Mouse (Mus musculus): ENCODE measurements around the gene Cyld. TPM values are rescaled to one million over a fixed set of nuclear protein-coding genes. Genes with fewer than 3 reads are reported as not detected.
"Not testable (repeated sequence)": the region's sequence is repeated elsewhere in the genome, so short reads cannot be mapped to it uniquely, and the experiment has no call there.

Cyld gene
- polyA plus RNA-seq, 1 experiment from 2014 or later: 15.5 TPM

DNA sequence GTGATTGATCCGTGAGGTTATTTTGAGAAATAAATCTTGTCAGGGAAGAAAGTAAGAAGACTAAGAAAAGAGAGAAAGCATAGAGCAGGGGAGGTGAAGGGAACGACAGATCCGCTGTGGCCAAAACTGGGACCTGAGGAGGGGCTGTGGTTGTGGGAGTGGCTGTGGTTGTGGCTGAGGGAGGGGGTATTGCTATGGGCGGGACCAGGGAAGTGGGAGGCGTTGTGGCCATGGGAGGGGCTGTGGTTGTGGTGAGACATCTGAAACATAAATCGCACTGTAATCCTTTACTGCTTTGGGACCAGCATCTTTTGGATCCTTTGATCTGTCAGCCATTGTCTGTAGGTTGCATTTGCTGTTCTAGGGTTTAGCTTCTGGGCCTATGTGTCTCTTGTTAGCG, 74.4 kb downstream of the Cyld start:
- Histone ChIP-seq H3K27ac (replicated peaks) (no peak overlapping the region), H3K27me3 (no peaks in the 10 kb centered on the region), H3K9me3 (peaks cover 5% of the 10 kb centered on the region; the same call in 1 of the 2 replicates), H3K4me2 (no peak overlapping the region), H3K9ac (no peak overlapping the region), H3K36me3 (no peaks in the 10 kb centered on the region), H3K4me3 (no peak overlapping the region), H3K4me1 (replicated peaks) (peaks cover 27% of the 10 kb centered on the region)
- WGBS: 68% methylated on average over 7 of the region's 7 CpGs
- ATAC-seq (ENCODE audit: low read depth): no peak

DNA sequence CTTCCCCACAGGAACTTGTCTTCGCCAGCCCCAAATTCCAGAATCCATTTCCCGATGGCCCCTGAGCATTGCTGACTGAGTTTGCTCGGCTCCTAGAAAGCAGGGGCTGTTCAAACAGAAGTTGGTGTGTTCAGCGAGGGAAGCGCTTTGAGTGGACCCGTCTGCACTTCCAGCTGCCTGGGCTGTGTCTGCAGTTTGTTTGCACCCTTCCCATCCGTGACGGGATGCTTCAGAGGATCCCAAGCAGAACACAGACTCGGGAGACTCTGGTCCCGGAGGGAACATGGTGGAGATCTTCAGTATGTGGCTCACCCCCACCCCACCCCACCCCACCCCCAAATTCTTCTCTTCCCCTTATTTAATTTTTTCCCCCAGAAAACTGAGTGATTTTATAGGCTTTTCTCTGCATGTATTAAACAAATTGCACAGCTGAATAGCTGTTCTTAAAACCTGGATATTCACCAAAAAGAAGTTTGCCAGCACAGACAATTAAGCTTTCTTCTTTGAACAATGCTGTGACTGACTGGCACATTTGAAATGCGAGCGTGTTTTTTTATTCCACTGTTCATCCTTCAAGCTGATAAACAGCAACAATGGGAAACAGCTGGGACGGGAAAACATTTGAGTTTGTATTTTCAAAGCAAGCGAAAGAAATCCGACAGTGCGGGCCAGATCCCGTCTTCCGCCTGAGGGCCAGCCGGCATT, 77.9 kb downstream of the Cyld start:
- Histone ChIP-seq H3K4me3 (no peak overlapping the region), H3K9me3 (peaks cover 5% of the 10 kb centered on the region; the same call in 1 of the 2 replicates), H3K27ac (replicated peaks) (no peak overlapping the region), H3K9ac (no peak overlapping the region), H3K4me2 (peak overlapping the region; percentile 13; the same call in 1 of the 2 replicates), H3K4me1 (replicated peaks) (peaks cover 27% of the 10 kb centered on the region), H3K27me3 (no peaks in the 10 kb centered on the region), H3K36me3 (no peaks in the 10 kb centered on the region)
- no peak for ATAC-seq (ENCODE audit: low read depth)
- WGBS: 46% methylated on average over 19 of the region's 19 CpGs

GRCm38 (mm10) chr8:88775298-88775646, 78.4 kb downstream of the Cyld start:
- 64% methylated on average over 7 of the region's 7 CpGs for WGBS
- Histone ChIP-seq H3K36me3 (no peaks in the 10 kb centered on the region), H3K27ac (replicated peaks) (0 out of 2 replicates have a peak overlapping the region, but pooled peaks have one; percentile 28), H3K4me3 (no peak overlapping the region), H3K4me1 (replicated peaks) (peaks cover 27% of the 10 kb centered on the region), H3K4me2 (peak overlapping the region; percentile 13; the same call in 1 of the 2 replicates), H3K9me3 (peaks cover 2% of the 10 kb centered on the region; the same call in 1 of the 2 replicates), H3K27me3 (no peaks in the 10 kb centered on the region), H3K9ac (no peak overlapping the region)
- ATAC-seq (ENCODE audit: low read depth): no peak

- H3K27ac ChIP-seq (replicated peaks): no peak overlapping the region
- no peak for ATAC-seq (ENCODE audit: low read depth)
- WGBS: 81% methylated on average over 3 of the region's 3 CpGs
Observed at GRCm38 (mm10) chr8:88780142-88780541, 83.3 kb downstream of the Cyld start.

GRCm38 (mm10) chr8:88781283-88781682, 84.5 kb downstream of the Cyld start:
- Histone ChIP-seq H3K4me1 (replicated peaks) (no peaks in the 10 kb centered on the region), H3K9ac (no peak overlapping the region), H3K27me3 (no peaks in the 10 kb centered on the region; the same call in 1 of the 2 replicates), H3K36me3 (no peaks in the 10 kb centered on the region), H3K27ac (replicated peaks) (no peak overlapping the region), H3K4me2 (no peak overlapping the region), H3K4me3 (no peak overlapping the region), H3K9me3 (no peaks in the 10 kb centered on the region)
- ATAC-seq (ENCODE audit: low read depth): no peak
- 80% methylated on average over 5 of the region's 5 CpGs for WGBS

More at GRCm38 (mm10) chr8:88780142-88780541, 83.3 kb downstream of the Cyld start:
- H3K4me3 ChIP-seq: no peak overlapping the region
- no peak overlapping the region for H3K9ac ChIP-seq
- H3K9me3 ChIP-seq: no peaks in the 10 kb centered on the region
- no peak overlapping the region for H3K4me2 ChIP-seq
- peaks cover 11% of the 10 kb centered on the region for H3K4me1 ChIP-seq (replicated peaks)
- H3K27me3 ChIP-seq: no peaks in the 10 kb centered on the region; the same call in 1 of the 2 replicates
- no peaks in the 10 kb centered on the region for H3K36me3 ChIP-seq

GRCm38 (mm10) chr8:88783722-88784121, 86.9 kb downstream of the Cyld start:
- no peak overlapping the region for H3K4me3 ChIP-seq
- no peak overlapping the region for H3K4me2 ChIP-seq
- no peaks in the 10 kb centered on the region for H3K9me3 ChIP-seq
- no peaks in the 10 kb centered on the region; the same call in 1 of the 2 replicates for H3K27me3 ChIP-seq
- 68% methylated on average over 1 of the region's 1 CpGs for WGBS
- ATAC-seq (ENCODE audit: low read depth): no peak
- no peak overlapping the region for H3K9ac ChIP-seq
- no peaks in the 10 kb centered on the region for H3K36me3 ChIP-seq
- H3K4me1 ChIP-seq (replicated peaks): no peaks in the 10 kb centered on the region
- H3K27ac ChIP-seq (replicated peaks): no peak overlapping the region

- H3K36me3 ChIP-seq; H3K4me3 ChIP-seq; H3K27ac ChIP-seq (replicated peaks); H3K4me1 ChIP-seq (replicated peaks); H3K9me3 ChIP-seq; H3K9ac ChIP-seq; H3K27me3 ChIP-seq; H3K4me2 ChIP-seq; ATAC-seq (ENCODE audit: low read depth): not testable (repeated sequence)
- 72% methylated on average over 3 of the region's 3 CpGs for WGBS
Observed at GRCm38 (mm10) chr8:88788335-88788734, 91.5 kb downstream of the Cyld start.

DNA sequence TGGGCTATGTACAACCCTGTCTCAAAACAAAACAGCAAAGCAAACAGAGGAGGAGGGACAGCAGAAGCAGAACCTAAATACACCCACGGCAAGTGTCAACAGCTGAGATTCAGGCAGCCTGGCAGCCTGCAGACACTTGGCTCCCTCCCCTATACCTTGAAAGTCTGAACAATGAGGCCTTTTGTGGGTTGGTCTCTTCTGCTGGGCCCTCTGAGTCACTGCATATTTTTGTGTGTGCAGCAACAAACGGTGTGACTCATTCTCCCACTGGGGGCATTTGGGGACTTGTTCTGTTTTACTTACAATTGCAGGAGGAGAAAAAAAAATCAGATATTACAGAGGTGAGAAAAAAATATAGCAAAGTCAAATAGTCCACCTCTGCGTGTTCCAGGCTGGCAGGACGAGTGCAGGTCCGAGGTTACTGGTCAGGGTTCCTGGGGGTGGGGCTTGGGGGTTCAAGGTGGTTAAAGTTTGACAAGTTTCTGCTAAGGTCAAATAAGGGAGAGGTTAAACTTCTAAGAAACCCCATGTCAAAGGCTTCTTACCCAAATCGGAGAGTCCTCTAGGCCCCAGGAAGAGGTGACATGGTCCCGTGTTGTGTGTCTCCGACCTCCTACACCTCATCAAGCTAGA, 96.0 kb downstream of the Cyld start:
- no peak for ATAC-seq (ENCODE audit: low read depth)
- Histone ChIP-seq H3K36me3 (no peaks in the 10 kb centered on the region), H3K4me2 (no peak overlapping the region), H3K9me3 (no peaks in the 10 kb centered on the region), H3K4me1 (replicated peaks) (peaks cover 22% of the 10 kb centered on the region), H3K9ac (no peak overlapping the region), H3K4me3 (no peak overlapping the region), H3K27ac (replicated peaks) (no peak overlapping the region), H3K27me3 (no peaks in the 10 kb centered on the region)
- WGBS: 74% methylated on average over 8 of the region's 8 CpGs

DNA sequence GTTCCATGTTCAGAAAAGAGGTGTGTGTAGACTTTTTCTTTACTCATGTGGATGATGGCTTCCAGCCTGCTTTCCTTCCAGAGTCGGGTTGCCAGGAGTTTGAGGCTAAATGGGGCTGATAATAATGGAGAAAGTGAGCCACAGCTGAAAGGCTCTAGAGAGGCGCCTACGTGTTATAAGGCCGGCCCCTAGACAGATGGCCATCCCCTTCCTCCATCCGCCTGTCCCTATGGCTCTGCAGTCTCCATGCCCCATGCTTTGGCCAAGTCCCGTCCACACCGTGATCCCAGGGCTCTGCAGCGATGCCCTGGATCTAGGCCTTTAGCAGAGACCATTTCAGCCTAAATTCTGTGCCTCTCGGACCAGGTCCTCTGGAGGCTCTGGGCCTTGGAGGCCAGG, 96.5 kb downstream of the Cyld start:
- no peaks in the 10 kb centered on the region for H3K27me3 ChIP-seq
- peak; percentile 12; the same call in 1 of the 2 replicates for ATAC-seq (ENCODE audit: low read depth)
- H3K9ac ChIP-seq: no peak overlapping the region
- H3K4me1 ChIP-seq (replicated peaks): peaks cover 22% of the 10 kb centered on the region
- no peaks in the 10 kb centered on the region for H3K9me3 ChIP-seq
- H3K4me3 ChIP-seq: no peak overlapping the region
- no peak overlapping the region for H3K27ac ChIP-seq (replicated peaks)
- no peaks in the 10 kb centered on the region for H3K36me3 ChIP-seq
- 70% methylated on average over 9 of the region's 9 CpGs for WGBS
- H3K4me2 ChIP-seq: peak overlapping the region; percentile 41; the same call in 1 of the 2 replicates

- H3K9me3 ChIP-seq: no peaks in the 10 kb centered on the region
- H3K4me3 ChIP-seq: no peak overlapping the region
- no peaks in the 10 kb centered on the region for H3K36me3 ChIP-seq
- H3K4me2 ChIP-seq: peak overlapping the region; percentile 41
- H3K27ac ChIP-seq (replicated peaks): peak overlapping the region; percentile 59; the same call in 1 of the 2 replicates
- ATAC-seq (ENCODE audit: low read depth): peak; percentile 63
- H3K4me1 ChIP-seq (replicated peaks): peaks cover 22% of the 10 kb centered on the region
- WGBS: 51% methylated on average over 24 of the region's 24 CpGs
- H3K27me3 ChIP-seq: no peaks in the 10 kb centered on the region
- H3K9ac ChIP-seq: no peak overlapping the region
Observed at GRCm38 (mm10) chr8:88793746-88794614, 97.2 kb downstream of the Cyld start.

DNA sequence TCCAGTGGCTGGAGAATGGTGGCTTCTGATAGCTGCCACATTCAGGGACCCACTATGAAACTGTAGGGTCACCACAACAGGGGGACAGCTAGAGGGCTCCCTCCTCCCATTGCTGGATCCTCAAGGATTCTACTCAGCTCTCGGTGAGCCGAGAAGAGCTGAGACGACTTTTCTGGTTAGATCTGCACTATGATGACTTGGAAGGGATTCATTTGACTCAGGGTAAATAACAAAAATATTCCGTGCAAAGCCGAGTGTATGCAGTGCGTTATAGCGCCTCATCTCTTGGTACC, 97.7 kb downstream of the Cyld start:
- Histone ChIP-seq H3K9me3 (no peaks in the 10 kb centered on the region), H3K4me2 (no peak overlapping the region), H3K4me1 (replicated peaks) (peaks cover 22% of the 10 kb centered on the region), H3K27me3 (no peaks in the 10 kb centered on the region), H3K36me3 (no peaks in the 10 kb centered on the region), H3K27ac (replicated peaks) (peak overlapping the region; percentile 59; the same call in 1 of the 2 replicates), H3K9ac (no peak overlapping the region), H3K4me3 (no peak overlapping the region)
- no peak for ATAC-seq (ENCODE audit: low read depth)
- 80% methylated on average over 7 of the region's 7 CpGs for WGBS

GRCm38 (mm10) chr8:88795896-88796295, 99.1 kb downstream of the Cyld start:
- no peak overlapping the region for H3K27ac ChIP-seq (replicated peaks)
- no peaks in the 10 kb centered on the region for H3K36me3 ChIP-seq
- H3K9me3 ChIP-seq: no peaks in the 10 kb centered on the region
- H3K27me3 ChIP-seq: no peaks in the 10 kb centered on the region
- H3K4me3 ChIP-seq: no peak overlapping the region
- H3K9ac ChIP-seq: no peak overlapping the region
- H3K4me1 ChIP-seq (replicated peaks): peaks cover 22% of the 10 kb centered on the region
- ATAC-seq (ENCODE audit: low read depth): no peak
- WGBS: 88% methylated on average over 5 of the region's 5 CpGs
- H3K4me2 ChIP-seq: no peak overlapping the region
